Mouse (Mus musculus): Measurements from ENCODE around the gene Nlrp1b. TPM values are rescaled to one million over a fixed set of nuclear protein-coding genes. Genes with fewer than 3 reads are reported as not detected.
A peak's percentile ranks its signal among the peaks of the same experiment; 100 is the strongest.

Nlrp1b gene
- under 1 TPM; 0.05 to 0.06 TPM for total RNA-seq (2021)
- long read RNA-seq, experiment 1, result 0 reads
- long read RNA-seq, experiment 2, result 0 reads

DNA sequence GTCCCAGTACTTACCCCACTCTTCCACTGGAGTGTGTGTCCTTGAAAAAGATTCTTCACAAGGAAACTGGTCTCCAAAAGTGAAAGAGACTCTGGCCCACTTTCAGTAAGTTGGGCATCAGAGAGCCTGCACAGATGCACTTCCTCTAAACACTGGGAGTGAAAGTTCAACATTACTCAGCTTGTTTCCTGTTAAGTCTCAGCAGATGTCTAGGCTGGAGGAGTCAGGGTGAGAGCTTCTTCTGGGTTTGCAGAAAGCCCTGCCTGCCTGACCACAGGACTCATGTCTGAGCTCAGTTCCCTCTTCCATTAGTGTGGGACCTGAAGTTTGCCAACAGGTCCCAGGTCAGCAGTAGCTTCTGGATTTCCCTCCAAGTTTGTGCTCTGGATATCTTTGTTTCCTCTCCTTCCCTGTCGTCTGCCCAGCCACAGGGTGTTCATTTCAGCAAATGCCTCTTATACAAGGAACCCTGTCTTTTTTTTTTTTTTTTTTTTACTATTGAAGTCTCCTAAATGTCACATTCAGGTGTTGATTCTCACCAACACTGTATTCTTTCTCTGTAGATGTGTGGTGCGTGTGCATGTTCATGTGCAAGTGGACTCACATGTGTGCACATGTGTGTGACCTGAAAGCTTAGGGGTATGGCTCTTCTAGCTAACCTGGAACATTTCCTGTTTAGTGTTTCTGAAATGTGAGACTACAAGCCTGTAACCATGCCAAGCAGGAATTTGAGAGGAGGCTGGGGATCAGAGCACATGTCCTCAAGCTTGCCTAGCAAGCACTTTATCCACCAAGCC lies at the start of gene Nlrp1b:
Gene Nlrp1b, minus strand, starts transcription at position 50 of the 797 bp plus-strand sequence.
- no peak for DNase-seq
- TF ChIP-seq CTCF (IDR thresholded peaks at IDR 0.05), result no peak
- Histone ChIP-seq H3K4me3 (no peak within 1 kb of the TSS), H3K27ac (no peak within 1 kb of the TSS)
- intact Hi-C loops (cut with DNase I), result no loop called here

DNA sequence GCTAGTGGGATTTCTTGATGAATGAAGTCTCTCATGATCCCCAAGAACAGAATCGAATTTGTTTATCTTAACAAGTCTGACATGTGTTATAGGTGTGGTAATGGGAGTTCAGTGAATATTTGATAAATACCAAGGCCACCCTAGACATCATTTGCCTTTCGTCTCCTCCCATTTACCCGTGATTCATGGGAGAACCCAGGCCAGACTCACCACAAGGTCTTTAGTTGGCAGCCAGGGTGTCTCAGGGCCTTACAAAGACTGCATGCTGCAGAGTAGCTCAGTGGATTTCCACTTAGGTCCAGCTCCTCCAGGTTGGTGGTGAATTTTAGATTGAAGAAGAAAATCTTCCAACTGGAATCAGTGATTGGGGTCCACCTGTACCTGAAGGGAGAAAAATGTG lies 30.5 kb upstream of the Nlrp1b start:
- intact Hi-C loops (cut with DNase I), result no loop called here
- H3K27ac ChIP-seq, result no peak overlapping the region

DNA sequence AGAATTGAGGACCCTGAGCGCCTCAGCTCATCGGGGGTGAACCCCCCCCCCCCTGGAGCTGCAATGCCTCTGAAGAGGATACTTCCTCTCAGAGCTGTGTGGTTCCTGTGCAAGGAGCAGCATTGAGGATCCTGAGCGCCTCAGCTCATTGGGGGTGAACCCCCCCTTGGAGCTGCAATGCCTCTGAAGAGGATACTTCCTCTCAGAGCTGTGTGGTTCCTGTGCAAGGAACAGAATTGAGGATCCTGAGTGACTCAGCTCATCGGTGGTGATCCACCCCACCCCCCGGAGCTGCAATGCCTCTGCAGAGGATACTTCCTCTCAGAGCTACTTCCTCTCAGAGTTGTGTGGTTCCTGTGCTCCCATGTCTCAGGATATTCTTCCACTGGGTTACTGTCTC lies 20.8 kb upstream of the Nlrp1b start:
- H3K27ac ChIP-seq, result no peak overlapping the region

More for the DNA sequence above, 30.5 kb upstream of the Nlrp1b start:
- no peak overlapping the region for H3K4me3 ChIP-seq
- DNase-seq, result no peak
- no peak for TF ChIP-seq CTCF (IDR thresholded peaks at IDR 0.05)

DNA sequence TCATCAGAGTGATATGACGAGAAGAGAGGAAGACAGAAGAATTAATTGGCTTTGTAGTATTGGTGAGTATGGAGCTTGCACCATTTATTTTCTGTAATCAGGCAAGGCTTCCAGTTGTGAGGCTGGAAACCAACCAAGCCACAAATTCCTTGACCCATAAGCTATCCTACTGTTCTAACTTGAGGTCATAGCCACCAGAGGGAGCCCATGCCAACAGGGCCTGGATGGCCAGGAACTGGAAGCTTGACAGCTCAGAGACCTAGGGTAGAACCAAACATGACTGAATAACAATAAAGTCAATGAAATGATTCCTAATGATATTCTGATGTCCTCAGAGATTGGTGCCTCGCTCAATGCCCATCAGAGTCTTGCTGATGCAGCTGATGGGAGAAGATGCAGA lies 5.9 kb downstream of the Nlrp1b start:
- no peak; the same call in 1 of the 2 replicates for TF ChIP-seq CTCF (IDR thresholded peaks at IDR 0.05)
- no peak for DNase-seq
- H3K27ac ChIP-seq, result no peak overlapping the region
- intact Hi-C loops (cut with DNase I), result no loop called here
- H3K4me3 ChIP-seq, result no peak overlapping the region

More for the DNA sequence above, 20.8 kb upstream of the Nlrp1b start:
- no peak overlapping the region for H3K4me3 ChIP-seq
- TF ChIP-seq CTCF (IDR thresholded peaks at IDR 0.05), result no peak
- intact Hi-C loops (cut with DNase I), result no loop called here
- DNase-seq, result no peak

DNA sequence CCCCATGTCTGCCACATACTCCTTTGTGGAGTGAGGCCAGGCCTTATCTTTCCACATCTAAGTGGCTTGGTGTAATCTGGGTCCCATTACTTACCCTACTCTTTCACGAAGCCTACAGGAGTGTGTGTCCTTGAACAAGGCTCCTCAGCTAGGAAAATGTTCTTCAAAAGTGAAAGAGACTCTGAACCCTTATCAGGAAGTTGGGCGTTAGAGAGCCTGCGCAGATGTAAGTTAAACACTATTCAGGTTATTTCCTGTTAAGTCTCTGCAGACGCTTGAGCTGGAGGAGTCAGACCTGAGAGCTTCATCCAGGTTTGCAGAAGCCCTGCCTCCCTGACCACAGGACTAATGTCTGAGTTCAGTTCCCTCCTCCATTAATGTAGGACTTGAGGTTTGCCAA lies 27.8 kb downstream of the Nlrp1b start:
- no peak for DNase-seq
- intact Hi-C loops (cut with DNase I), result no loop called here
- TF ChIP-seq CTCF (IDR thresholded peaks at IDR 0.05), result no peak
- no peak overlapping the region for H3K4me3 ChIP-seq
- H3K27ac ChIP-seq, result no peak overlapping the region

DNA sequence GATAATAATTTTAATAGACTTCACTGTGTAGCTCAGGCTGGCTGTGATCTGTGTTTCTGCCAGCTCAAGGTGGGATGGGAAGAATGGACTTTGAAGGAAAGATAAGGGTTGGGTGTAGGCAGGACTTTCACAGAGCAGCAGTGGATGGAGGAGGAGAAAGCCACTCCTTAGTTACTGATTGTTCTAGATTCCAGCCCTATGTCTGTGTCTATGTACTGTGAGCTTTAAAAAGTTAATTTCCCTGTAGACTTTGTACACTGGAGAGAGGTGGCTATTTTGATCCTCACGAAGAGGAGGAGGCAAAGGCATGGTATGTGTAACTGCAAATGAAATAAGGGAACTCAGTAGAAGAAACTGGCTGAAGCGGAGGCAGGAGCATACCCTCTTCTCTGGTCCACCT lies 31.2 kb downstream of the Nlrp1b start:
- intact Hi-C loops (cut with DNase I), result no loop called here
- TF ChIP-seq CTCF (IDR thresholded peaks at IDR 0.05), result no peak
- Histone ChIP-seq H3K27ac (no peak overlapping the region), H3K4me3 (no peak overlapping the region)
- no peak for DNase-seq

DNA sequence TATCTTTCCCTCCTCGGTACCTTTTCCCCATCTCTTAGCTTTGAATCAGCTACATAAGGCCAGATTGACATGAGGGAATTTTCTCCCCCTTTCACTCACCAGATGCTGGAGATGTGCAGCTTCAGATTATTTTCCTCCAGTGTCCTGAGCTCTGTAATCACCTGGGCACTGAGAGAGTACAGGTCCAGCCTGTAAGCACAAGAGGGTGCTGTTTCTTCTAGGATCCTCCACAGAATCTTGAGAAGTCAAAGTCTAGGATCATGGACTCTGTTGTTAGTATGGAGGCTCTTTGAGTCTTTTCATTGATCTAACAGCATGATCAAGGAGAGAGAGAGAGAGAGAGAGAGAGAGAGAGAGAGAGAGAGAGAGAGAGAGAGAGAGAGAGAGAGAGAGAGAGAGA lies 60.9 kb downstream of the Nlrp1b start:
- no peak for TF ChIP-seq CTCF (IDR thresholded peaks at IDR 0.05)
- intact Hi-C loops (cut with DNase I), result no loop called here
- H3K4me3 ChIP-seq, result no peak overlapping the region
- H3K27ac ChIP-seq, result no peak overlapping the region
- DNase-seq, result no peak

DNA sequence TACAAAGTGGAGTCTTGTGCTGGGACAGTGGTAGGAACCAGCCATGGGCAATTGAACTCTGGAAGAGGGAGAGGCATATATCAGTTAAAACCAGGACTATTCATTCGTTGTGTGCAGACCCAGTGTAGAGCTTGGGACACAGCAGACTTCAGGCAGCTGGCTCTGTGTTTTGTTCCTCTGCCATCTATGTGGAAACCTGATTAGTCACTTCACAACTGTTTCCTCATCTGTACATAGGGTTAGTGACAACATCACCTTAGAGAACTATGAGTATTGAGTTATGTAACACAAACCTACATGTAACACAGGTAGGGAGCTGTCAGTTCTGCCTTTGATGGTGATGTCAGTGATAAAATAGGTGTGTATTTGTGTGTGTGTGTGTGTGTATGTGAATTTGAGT lies 66.4 kb downstream of the Nlrp1b start:
- TF ChIP-seq CTCF (IDR thresholded peaks at IDR 0.05), result no peak
- Histone ChIP-seq H3K4me3 (no peak overlapping the region), H3K27ac (no peak overlapping the region)
- intact Hi-C loops (cut with DNase I), result no loop called here
- no peak for DNase-seq

DNA sequence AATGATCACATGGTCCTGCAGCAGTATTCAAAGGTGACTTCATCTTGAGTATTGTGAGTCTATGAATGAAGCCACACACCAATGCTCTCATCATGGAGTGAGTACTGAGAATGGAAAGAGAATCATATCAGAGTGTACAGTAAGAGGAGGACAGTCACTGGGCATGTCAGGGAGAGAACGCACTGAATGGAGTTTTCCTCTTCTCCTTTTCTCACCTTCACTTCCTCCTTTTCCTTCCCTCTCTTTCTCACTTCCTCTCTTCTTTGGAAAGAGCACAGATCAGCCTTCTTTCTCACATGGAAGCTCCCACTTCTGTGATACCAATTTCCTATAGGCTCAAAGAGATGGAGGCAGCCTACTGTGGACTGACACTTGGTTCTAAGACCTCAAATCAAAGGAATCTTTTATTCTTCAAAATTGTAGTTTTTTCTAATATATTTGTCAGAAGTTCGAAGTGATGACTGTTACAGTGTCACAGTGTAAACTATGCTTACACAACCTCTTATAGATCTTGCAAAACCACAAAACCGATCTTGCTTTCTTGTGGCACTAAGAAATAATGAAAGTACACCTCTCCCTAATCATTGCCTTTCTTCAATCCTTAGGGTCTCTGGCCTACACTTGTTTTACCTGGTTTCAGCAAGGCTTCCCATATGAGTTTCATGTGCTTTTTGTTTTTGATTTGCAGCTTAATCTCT lies 70.9 kb downstream of the Nlrp1b start:
- intact Hi-C loops (cut with DNase I), result no loop called here
- DNase-seq, result no peak
- H3K4me3 ChIP-seq, result no peak overlapping the region
- no peak for TF ChIP-seq CTCF (IDR thresholded peaks at IDR 0.05)
- H3K27ac ChIP-seq, result no peak overlapping the region

DNA sequence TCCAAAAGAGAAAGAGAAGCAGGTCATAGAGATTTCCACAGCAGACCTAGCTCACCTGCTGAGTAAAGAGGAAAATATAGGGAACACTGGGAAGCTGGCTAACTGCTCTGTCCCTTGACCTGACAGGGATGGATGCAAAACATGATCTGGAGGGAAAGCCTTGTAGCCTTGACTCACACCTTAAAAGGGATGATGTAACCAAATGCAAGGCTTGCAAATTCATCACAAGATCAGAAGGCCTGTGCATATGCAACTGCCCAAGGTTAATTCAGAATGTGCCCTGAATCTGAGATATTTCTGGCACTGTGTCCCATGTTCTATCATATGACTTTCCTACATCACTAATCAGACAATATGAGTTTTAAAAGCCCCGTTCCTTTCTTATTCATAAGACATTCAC lies 75.3 kb downstream of the Nlrp1b start:
- Histone ChIP-seq H3K27ac (no peak overlapping the region), H3K4me3 (no peak overlapping the region)
- no peak for TF ChIP-seq CTCF (IDR thresholded peaks at IDR 0.05)
- DNase-seq, result no peak
- intact Hi-C loops (cut with DNase I), result no loop called here

DNA sequence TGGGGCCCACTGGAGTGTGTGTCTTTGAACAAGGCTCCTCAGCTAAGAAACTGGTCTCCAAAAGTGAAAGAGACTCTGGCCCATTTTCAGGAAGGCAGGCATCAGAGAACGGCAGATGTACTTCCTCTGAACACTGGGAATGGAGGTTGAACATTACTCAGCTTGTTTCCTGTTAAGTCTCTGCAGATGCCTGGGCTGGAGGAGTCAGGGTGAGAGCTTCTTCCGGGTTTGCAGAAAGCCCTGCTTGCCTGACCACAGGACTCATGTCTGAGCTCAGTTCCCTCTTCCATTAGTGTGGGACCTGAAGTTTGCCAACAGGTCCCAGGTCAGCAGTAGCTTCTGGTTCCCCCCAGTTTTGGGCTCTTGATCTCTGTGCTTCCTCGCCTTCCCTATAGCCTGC lies 85.9 kb downstream of the Nlrp1b start, which contains the start of gene Nlrp1a:
Gene Nlrp1a, minus strand, starts transcription at position 44 of the 400 bp plus-strand sequence.
- intact Hi-C loops (cut with DNase I), result no loop called here
- Histone ChIP-seq H3K27ac (peak within 1 kb of the TSS; percentile 79), H3K4me3 (peak within 1 kb of the TSS; percentile 48)
- TF ChIP-seq CTCF (IDR thresholded peaks at IDR 0.05), result no peak
- no peak for DNase-seq

DNA sequence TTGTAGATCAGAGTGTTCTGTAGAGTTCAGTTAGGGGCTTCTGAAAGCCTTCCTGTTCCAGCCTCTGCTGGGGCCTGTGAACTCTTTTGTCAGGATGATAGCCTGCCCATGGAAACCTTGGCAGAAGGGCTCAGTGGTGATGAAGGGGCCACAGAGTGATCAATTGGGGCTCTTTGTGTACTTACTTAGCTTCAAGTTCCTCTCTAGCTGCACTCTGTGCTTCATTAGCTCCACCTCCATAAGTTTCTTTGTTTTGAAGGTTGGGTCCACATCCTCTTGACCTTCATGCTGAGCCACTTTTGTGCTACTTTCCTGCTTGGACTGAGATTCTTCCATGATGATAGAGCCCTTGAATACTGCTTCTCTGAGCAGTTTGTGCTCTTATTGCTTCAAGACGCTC lies 88.5 kb downstream of the Nlrp1b start:
- no peak overlapping the region for H3K4me3 ChIP-seq
- intact Hi-C loops (cut with DNase I), result no loop called here
- H3K27ac ChIP-seq, result peak overlapping the region; percentile 79
- DNase-seq, result no peak
- TF ChIP-seq CTCF (IDR thresholded peaks at IDR 0.05), result no peak

DNA sequence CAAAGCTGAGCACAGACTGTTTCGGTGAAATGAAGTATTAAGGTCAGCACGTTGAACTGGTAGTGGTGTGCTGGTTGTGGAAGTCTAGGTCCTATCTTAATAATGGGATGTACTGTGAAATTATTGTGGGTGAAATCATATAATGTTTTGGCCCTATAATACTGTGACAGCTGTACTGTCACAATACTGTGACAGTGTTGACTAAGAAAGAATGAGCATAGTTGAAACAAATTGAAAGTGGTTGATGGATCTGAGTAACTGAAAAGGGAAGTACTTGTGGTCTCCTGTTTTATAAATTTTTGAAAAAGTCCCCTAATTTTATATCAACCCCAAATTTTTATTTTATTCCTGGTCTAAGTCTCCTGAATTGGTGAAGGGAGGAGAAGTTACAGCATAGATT lies 123.4 kb downstream of the Nlrp1b start:
- Histone ChIP-seq H3K27ac (no peak overlapping the region), H3K4me3 (no peak overlapping the region)
- intact Hi-C loops (cut with DNase I), result no loop called here
- no peak for TF ChIP-seq CTCF (IDR thresholded peaks at IDR 0.05)
- no peak for DNase-seq
